Mouse (Mus musculus): ENCODE results near the gene Spock1.

Gene Spock1

GRCm38 (mm10) chr13:57798633-57799032 is 109.5 kb downstream of the Spock1 start:
- no peak for DNase-seq (ENCODE audit: low spot score)

- no peak for DNase-seq (ENCODE audit: low spot score)
Observed at GRCm38 (mm10) chr13:57796951-57797692, 111.0 kb downstream of the Spock1 start.

- no peak for DNase-seq (ENCODE audit: low spot score)
Observed at GRCm38 (mm10) chr13:57793643-57794240, 114.4 kb downstream of the Spock1 start.

- no peak for DNase-seq (ENCODE audit: low spot score)
Observed at GRCm38 (mm10) chr13:57789796-57790195, 118.3 kb downstream of the Spock1 start.

- no peak for DNase-seq (ENCODE audit: low spot score)
Observed at GRCm38 (mm10) chr13:57788299-57788698, 119.8 kb downstream of the Spock1 start.

- no peak for DNase-seq (ENCODE audit: low spot score)
Observed at GRCm38 (mm10) chr13:57786278-57786677, 121.9 kb downstream of the Spock1 start.

- no peak for DNase-seq (ENCODE audit: low spot score)
Observed at GRCm38 (mm10) chr13:57782975-57783374, 125.2 kb downstream of the Spock1 start.

- no peak for DNase-seq (ENCODE audit: low spot score)
Observed at GRCm38 (mm10) chr13:57782107-57782561, 126.0 kb downstream of the Spock1 start.

GRCm38 (mm10) chr13:57779146-57779545 is 129.0 kb downstream of the Spock1 start:
- no peak for DNase-seq (ENCODE audit: low spot score)

GRCm38 (mm10) chr13:57778524-57778923 is 129.6 kb downstream of the Spock1 start:
- no peak for DNase-seq (ENCODE audit: low spot score)

- DNase-seq (ENCODE audit: low spot score): no peak
Observed at GRCm38 (mm10) chr13:57771998-57772397, 136.1 kb downstream of the Spock1 start.

- DNase-seq (ENCODE audit: low spot score): no peak
Observed at GRCm38 (mm10) chr13:57766721-57767120, 141.4 kb downstream of the Spock1 start.

GRCm38 (mm10) chr13:57761122-57761521 is 147.0 kb downstream of the Spock1 start:
- DNase-seq (ENCODE audit: low spot score): no peak

GRCm38 (mm10) chr13:57760618-57761017 is 147.5 kb downstream of the Spock1 start:
- DNase-seq (ENCODE audit: low spot score): no peak

- DNase-seq (ENCODE audit: low spot score): no peak
Observed at GRCm38 (mm10) chr13:57756316-57756715, 151.8 kb downstream of the Spock1 start.

GRCm38 (mm10) chr13:57750831-57751230 is 157.3 kb downstream of the Spock1 start:
- DNase-seq (ENCODE audit: low spot score): no peak

GRCm38 (mm10) chr13:57744667-57745066 is 163.5 kb downstream of the Spock1 start:
- no peak for DNase-seq (ENCODE audit: low spot score)

GRCm38 (mm10) chr13:57741186-57741585 is 166.9 kb downstream of the Spock1 start:
- no peak for DNase-seq (ENCODE audit: low spot score)

- DNase-seq (ENCODE audit: low spot score): no peak
Observed at GRCm38 (mm10) chr13:57740473-57740872, 167.7 kb downstream of the Spock1 start.

- no peak for DNase-seq (ENCODE audit: low spot score)
Observed at GRCm38 (mm10) chr13:57736060-57736459, 172.1 kb downstream of the Spock1 start.

GRCm38 (mm10) chr13:57734549-57734948 is 173.6 kb downstream of the Spock1 start:
- no peak for DNase-seq (ENCODE audit: low spot score)

- no peak for DNase-seq (ENCODE audit: low spot score)
Observed at GRCm38 (mm10) chr13:57733521-57733920, 174.6 kb downstream of the Spock1 start.

- no peak for DNase-seq (ENCODE audit: low spot score)
Observed at GRCm38 (mm10) chr13:57732251-57732650, 175.9 kb downstream of the Spock1 start.

GRCm38 (mm10) chr13:57727716-57728115 is 180.4 kb downstream of the Spock1 start:
- DNase-seq (ENCODE audit: low spot score): no peak

All from ovary, postnatal 36 days (tissue).